Mouse (Mus musculus): Measurements from ENCODE around the gene Lrcol1. TPM values are rescaled to one million over a fixed set of nuclear protein-coding genes. Genes with fewer than 3 reads are reported as not detected.

Gene Lrcol1
- polyA plus RNA-seq, 2 experiments: not detected

GRCm38 (mm10) chr5:110385263-110385662 is 40.7 kb downstream of the Lrcol1 start:
- no peak for TF ChIP-seq POLR2A (IDR thresholded peaks at IDR 0.05; ENCODE audit: borderline replicate concordance, extremely low read depth, insufficient read depth, insufficient read length)
- Histone ChIP-seq H3K27me3 (ENCODE audit: control insufficient read depth, insufficient read depth, low read length) (no peaks in the 10 kb centered on the region), H3K9me3 (ENCODE audit: control insufficient read depth, low read length) (no peaks in the 10 kb centered on the region), H3K9ac (ENCODE audit: low read depth, low read length, severe bottlenecking) (no peak overlapping the region), H3K4me1 (ENCODE audit: control insufficient read depth, insufficient read depth, low read length) (peaks cover 16% of the 10 kb centered on the region), H3K4me2 (replicated peaks; ENCODE audit: low read depth, low read length, severe bottlenecking) (peak overlapping the region; percentile 66), H3K27ac (replicated peaks; ENCODE audit: low read depth, low read length) (no peak overlapping the region), H3K36me3 (ENCODE audit: control insufficient read depth, insufficient read depth, low read length) (peaks cover 4% of the 10 kb centered on the region; the same call in 1 of the 2 replicates), H3K4me3 (replicated peaks; ENCODE audit: low read length) (peak overlapping the region; percentile 75; the same call in 1 of the 2 replicates)
- 69% methylated on average over 4 of the region's 4 CpGs for WGBS
- DNase-seq (ENCODE audit: low spot score) (no peak), ATAC-seq (ENCODE audit: low FRiP score, low read depth) (no peak)

GRCm38 (mm10) chr5:110386371-110387330 is 42.1 kb downstream of the Lrcol1 start:
- H3K4me1 ChIP-seq (ENCODE audit: control insufficient read depth, insufficient read depth, low read length): peaks cover 16% of the 10 kb centered on the region
- H3K36me3 ChIP-seq (ENCODE audit: control insufficient read depth, insufficient read depth, low read length): peaks cover 4% of the 10 kb centered on the region; the same call in 1 of the 2 replicates
- 1% methylated on average over 82 of the region's 90 CpGs for WGBS
- peak overlapping the region; percentile 70 for H3K9ac ChIP-seq (ENCODE audit: low read depth, low read length, severe bottlenecking)
- TF ChIP-seq POLR2A (IDR thresholded peaks at IDR 0.05; ENCODE audit: borderline replicate concordance, extremely low read depth, insufficient read depth, insufficient read length): peak; percentile 84; the same call in 1 of the 2 replicates
- H3K27ac ChIP-seq (replicated peaks; ENCODE audit: low read depth, low read length): 0 out of 2 replicates have a peak overlapping the region, but pooled peaks have one; percentile 10
- ATAC-seq (ENCODE audit: low FRiP score, low read depth) (peak; percentile 93), DNase-seq (ENCODE audit: low spot score) (peak; percentile 79)
- peak overlapping the region; percentile 75 for H3K4me3 ChIP-seq (replicated peaks; ENCODE audit: low read length)
- H3K27me3 ChIP-seq (ENCODE audit: control insufficient read depth, insufficient read depth, low read length): no peaks in the 10 kb centered on the region
- H3K4me2 ChIP-seq (replicated peaks; ENCODE audit: low read depth, low read length, severe bottlenecking): peak overlapping the region; percentile 66
- H3K9me3 ChIP-seq (ENCODE audit: control insufficient read depth, low read length): no peaks in the 10 kb centered on the region

- Histone ChIP-seq H3K4me3 (replicated peaks; ENCODE audit: low read length) (peak overlapping the region; percentile 75), H3K9me3 (ENCODE audit: control insufficient read depth, low read length) (no peaks in the 10 kb centered on the region), H3K9ac (ENCODE audit: low read depth, low read length, severe bottlenecking) (peak overlapping the region; percentile 70), H3K27me3 (ENCODE audit: control insufficient read depth, insufficient read depth, low read length) (no peaks in the 10 kb centered on the region), H3K4me1 (ENCODE audit: control insufficient read depth, insufficient read depth, low read length) (peaks cover 16% of the 10 kb centered on the region), H3K4me2 (replicated peaks; ENCODE audit: low read depth, low read length, severe bottlenecking) (peak overlapping the region; percentile 66), H3K36me3 (ENCODE audit: control insufficient read depth, insufficient read depth, low read length) (peaks cover 4% of the 10 kb centered on the region; the same call in 1 of the 2 replicates), H3K27ac (replicated peaks; ENCODE audit: low read depth, low read length) (no peak overlapping the region)
- ATAC-seq (ENCODE audit: low FRiP score, low read depth) (no peak), DNase-seq (ENCODE audit: low spot score) (no peak)
- WGBS: 11% methylated on average over 8 of the region's 8 CpGs
- no peak for TF ChIP-seq POLR2A (IDR thresholded peaks at IDR 0.05; ENCODE audit: borderline replicate concordance, extremely low read depth, insufficient read depth, insufficient read length)
Observed at GRCm38 (mm10) chr5:110387332-110387731, 42.8 kb downstream of the Lrcol1 start.

- no peaks in the 10 kb centered on the region for H3K9me3 ChIP-seq (ENCODE audit: control insufficient read depth, low read length)
- peaks cover 7% of the 10 kb centered on the region; the same call in 1 of the 2 replicates for H3K4me1 ChIP-seq (ENCODE audit: control insufficient read depth, insufficient read depth, low read length)
- no peak for TF ChIP-seq POLR2A (IDR thresholded peaks at IDR 0.05; ENCODE audit: borderline replicate concordance, extremely low read depth, insufficient read depth, insufficient read length)
- no peak overlapping the region for H3K4me2 ChIP-seq (replicated peaks; ENCODE audit: low read depth, low read length, severe bottlenecking)
- H3K9ac ChIP-seq (ENCODE audit: low read depth, low read length, severe bottlenecking): no peak overlapping the region
- H3K4me3 ChIP-seq (replicated peaks; ENCODE audit: low read length): no peak overlapping the region
- H3K27ac ChIP-seq (replicated peaks; ENCODE audit: low read depth, low read length): no peak overlapping the region
- WGBS: 80% methylated on average over 4 of the region's 4 CpGs
- ATAC-seq (ENCODE audit: low FRiP score, low read depth) (no peak), DNase-seq (ENCODE audit: low spot score) (no peak)
- H3K27me3 ChIP-seq (ENCODE audit: control insufficient read depth, insufficient read depth, low read length): no peaks in the 10 kb centered on the region
- H3K36me3 ChIP-seq (ENCODE audit: control insufficient read depth, insufficient read depth, low read length): peaks cover 3% of the 10 kb centered on the region; the same call in 1 of the 2 replicates
Observed at GRCm38 (mm10) chr5:110390631-110391030, 46.1 kb downstream of the Lrcol1 start.

- no peaks in the 10 kb centered on the region for H3K9me3 ChIP-seq (ENCODE audit: control insufficient read depth, low read length)
- H3K27me3 ChIP-seq (ENCODE audit: control insufficient read depth, insufficient read depth, low read length): no peaks in the 10 kb centered on the region
- H3K36me3 ChIP-seq (ENCODE audit: control insufficient read depth, insufficient read depth, low read length): peaks cover 4% of the 10 kb centered on the region; the same call in 1 of the 2 replicates
- WGBS: 39% methylated on average over 5 of the region's 5 CpGs
- no peak for DNase-seq (ENCODE audit: low spot score)
- no peak overlapping the region for H3K4me3 ChIP-seq (replicated peaks; ENCODE audit: low read length)
- no peak for TF ChIP-seq POLR2A (IDR thresholded peaks at IDR 0.05; ENCODE audit: borderline replicate concordance, extremely low read depth, insufficient read depth, insufficient read length)
- H3K4me2 ChIP-seq (replicated peaks; ENCODE audit: low read depth, low read length, severe bottlenecking): no peak overlapping the region
- no peak overlapping the region for H3K9ac ChIP-seq (ENCODE audit: low read depth, low read length, severe bottlenecking)
- no peak for ATAC-seq (ENCODE audit: low FRiP score, low read depth)
- H3K4me1 ChIP-seq (ENCODE audit: control insufficient read depth, insufficient read depth, low read length): 0 out of 2 replicates have a peak, but pooled peaks cover under 1% of the 10 kb centered on the region
- H3K27ac ChIP-seq (replicated peaks; ENCODE audit: low read depth, low read length): no peak overlapping the region
Observed at GRCm38 (mm10) chr5:110392727-110393126, 48.2 kb downstream of the Lrcol1 start.
